Mouse (Mus musculus): ENCODE results near the gene Arsg.

DNA sequence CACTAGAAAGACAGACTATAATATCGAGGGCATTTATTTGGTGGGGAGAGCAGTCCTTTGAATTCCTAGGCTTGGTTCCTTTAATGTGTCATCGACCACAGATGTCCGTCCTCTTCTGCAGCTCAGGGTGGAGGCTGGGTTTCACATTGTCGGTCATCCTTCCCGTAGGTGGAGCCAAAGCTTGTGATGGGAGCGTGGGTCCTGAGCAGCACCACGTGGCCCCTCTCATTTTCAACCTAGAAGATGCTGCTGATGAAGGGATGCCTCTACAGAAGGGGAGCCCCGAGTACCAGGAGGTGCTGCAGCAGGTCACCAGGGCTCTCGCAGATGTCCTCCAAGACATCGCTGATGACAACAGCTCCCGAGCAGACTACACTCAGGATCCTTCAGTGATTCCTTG lies 98.9 kb downstream of the Arsg start:
- no peak for TF ChIP-seq POLR2A (IDR thresholded peaks at IDR 0.05; ENCODE audit: insufficient read depth, low read length)
- no peak for TF ChIP-seq CTCF (IDR thresholded peaks at IDR 0.05; ENCODE audit: low read depth, low read length)
- no peak for TF ChIP-seq EP300 (IDR thresholded peaks at IDR 0.05; ENCODE audit: insufficient read depth, low read depth, low read length)

Data from ES-Bruce4 (cell line).